Mouse (Mus musculus): ENCODE results near the gene Lpar1. TPM values are rescaled to one million over a fixed set of nuclear protein-coding genes. Genes with fewer than 3 reads are reported as not detected.
"Not testable (repeated sequence)": the region's sequence is repeated elsewhere in the genome, so short reads cannot be mapped to it uniquely, and the experiment has no call there.

The Lpar1 gene
- total RNA-seq, 4 experiments from 2014 or later: 19.0 to 22.7 (median 22.1) TPM

GRCm38 (mm10) chr4:58546441-58547272, 7.0 kb downstream of the Lpar1 start:
- DNase-seq (ENCODE audit: low spot score in 2 of 2): no peak

GRCm38 (mm10) chr4:58545888-58546432, 7.7 kb downstream of the Lpar1 start:
- DNase-seq (ENCODE audit: low spot score in 2 of 2): no peak

DNA sequence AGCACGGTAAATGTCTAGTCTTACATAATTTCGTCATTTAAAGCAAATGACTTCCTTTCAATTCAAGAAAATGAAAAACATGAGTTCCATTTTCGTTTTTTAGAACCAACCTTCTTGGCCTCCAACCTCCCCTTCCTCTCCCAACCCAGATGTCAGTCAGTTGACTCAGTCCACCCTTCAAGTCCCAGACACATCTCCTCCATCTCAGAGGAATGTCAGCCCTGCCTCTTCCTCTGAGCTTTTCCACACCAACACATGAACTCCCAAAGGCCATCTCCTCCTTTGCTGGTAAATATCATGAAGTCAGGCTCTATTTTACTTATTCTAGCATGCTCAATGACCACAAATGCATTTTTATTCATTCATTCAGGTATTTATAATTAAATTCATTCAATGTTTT, 10.5 kb downstream of the Lpar1 start:
- DNase-seq (ENCODE audit: low spot score in 2 of 2): no peak

GRCm38 (mm10) chr4:58542656-58543055, 11.0 kb downstream of the Lpar1 start:
- DNase-seq (ENCODE audit: low spot score in 2 of 2): not testable (repeated sequence)

DNA sequence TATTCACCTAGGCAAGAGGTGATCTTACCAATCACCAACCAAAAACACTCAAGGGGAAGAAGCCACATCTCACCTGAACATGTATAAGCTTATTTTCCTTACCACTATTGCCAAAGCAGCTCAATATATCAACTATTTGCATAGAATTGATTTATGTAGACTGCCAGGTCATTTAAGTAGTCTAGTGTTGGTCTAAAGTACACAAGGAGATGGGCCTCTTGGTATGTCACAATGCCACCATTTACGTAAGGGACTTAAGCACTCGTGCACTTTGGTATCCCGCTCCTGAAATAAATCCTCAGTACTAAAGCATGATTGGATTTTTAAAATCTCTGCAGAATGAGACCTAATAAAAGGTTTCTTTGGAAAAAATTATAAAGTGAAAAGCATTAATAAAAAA, 12.9 kb downstream of the Lpar1 start:
- DNase-seq (ENCODE audit: low spot score in 2 of 2): no peak

DNA sequence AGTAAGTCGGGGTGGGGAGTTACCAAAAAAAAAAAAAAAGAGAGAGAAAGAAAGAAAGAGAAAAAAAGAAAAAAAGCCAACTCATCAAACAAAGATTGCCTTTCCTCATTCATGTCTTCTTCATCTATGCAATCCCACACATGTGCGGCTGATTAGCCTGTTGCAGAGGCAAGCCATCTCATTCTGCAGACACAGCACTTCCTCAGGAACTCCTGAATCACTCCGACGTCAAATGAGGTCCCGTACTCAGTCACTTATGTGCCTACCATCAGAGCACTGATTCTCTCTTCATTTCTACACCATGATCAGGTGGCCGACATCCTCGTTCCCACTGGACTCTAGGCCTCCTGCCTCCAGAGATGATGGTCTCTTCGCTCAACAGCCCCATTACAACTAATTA, 13.3 kb downstream of the Lpar1 start:
- no peak for DNase-seq (ENCODE audit: low spot score in 2 of 2)

DNA sequence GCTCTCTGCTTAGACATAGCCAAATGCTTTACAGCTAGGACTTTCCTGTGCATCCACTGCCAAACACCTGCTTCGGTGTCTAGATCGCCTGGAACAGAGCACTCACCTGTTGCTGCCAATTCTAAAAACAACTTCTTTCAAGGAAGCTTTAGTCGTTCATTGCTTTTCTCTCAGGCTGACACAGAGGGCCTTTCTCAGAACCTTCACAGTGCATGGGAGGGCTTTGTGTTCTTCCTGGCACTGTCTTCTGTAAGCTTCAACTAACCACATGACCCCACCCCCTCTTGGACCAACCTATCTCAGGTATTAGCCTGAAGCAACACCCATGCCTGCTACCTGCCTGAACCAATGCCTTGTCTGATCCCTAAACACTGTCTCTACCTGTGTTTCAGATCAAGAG, 15.0 kb downstream of the Lpar1 start:
- DNase-seq (ENCODE audit: low spot score in 2 of 2): no peak

- DNase-seq (ENCODE audit: low spot score in 2 of 2): no peak
These were observed 17.9 kb downstream of the Lpar1 start for GRCm38 (mm10) chr4:58535754-58536153.

DNA sequence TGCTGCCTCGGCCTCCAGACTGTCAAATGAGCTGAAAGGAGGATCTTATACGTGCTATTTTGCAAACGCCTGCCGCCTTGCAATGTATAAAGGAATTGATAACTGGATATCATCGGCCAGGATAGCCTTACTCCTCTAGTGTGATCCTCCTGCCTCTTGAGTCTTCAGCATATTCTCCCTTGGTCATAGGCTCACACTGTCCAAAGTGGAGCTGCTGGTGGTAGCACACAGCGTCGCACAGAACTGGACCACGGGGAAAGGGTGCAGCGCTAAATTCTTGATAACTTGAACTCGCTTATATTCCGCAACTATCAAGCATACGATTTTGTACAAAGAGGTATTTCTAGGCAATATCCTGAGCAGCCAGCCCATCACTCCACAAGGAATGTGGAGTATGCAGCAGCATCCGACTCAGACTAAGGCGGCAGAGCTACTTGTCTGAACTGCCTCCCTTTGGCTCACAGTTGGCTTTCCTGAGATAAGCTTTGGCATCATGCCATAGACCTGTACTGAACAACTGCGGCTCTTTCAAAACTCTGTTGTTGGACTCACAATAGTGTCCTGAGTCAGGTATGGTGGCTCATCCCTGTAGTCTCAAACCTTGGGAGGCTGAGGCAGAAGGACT, 18.9 kb downstream of the Lpar1 start:
- DNase-seq (ENCODE audit: low spot score in 2 of 2): no peak

DNA sequence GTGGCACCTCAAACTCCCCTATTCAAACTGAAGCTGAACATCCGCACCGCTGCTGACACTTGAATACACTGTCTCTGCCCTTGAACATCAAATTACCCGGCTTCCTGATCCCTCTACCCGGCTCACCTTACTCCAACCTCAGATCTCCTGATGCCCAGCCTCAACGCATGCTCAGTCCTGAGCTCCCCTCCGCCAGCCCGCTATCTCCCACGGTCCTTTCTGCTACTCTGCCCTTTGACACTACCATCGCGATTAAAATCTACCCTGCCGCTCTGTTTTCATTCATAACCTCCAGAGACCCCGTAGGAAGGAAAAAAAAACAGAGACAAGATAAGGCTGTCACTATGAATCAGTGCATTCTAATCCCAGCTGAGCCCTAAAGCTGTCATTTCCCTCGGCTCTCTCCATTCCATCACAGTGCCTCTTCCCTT, 19.5 kb downstream of the Lpar1 start:
- DNase-seq (ENCODE audit: low spot score in 2 of 2): no peak

- no peak for DNase-seq (ENCODE audit: low spot score in 2 of 2)
These were observed 20.2 kb downstream of the Lpar1 start for GRCm38 (mm10) chr4:58533519-58533918.

GRCm38 (mm10) chr4:58532326-58532725, 21.4 kb downstream of the Lpar1 start:
- no peak for DNase-seq (ENCODE audit: low spot score in 2 of 2)

DNA sequence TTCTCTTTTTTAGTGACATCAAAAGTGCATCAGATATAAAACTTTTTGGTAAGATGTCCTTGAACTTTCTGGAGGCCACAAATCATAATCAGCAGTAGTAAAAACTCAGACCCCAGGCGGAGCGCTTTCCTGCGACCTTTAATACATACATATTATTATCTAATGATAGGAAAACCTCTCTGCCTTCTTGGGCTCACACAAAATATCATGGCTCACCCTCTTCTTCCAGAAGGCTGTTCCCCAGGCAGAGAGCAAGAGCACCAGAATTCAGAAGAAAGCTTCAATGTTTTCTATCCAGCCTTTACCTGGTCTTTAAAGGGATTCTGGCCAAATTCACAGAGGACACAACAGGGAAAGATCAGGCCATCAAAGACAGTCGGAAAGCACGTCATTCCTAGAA, 23.0 kb downstream of the Lpar1 start:
- no peak for DNase-seq (ENCODE audit: low spot score in 2 of 2)

GRCm38 (mm10) chr4:58530279-58530678, 23.4 kb downstream of the Lpar1 start:
- no peak for DNase-seq (ENCODE audit: low spot score in 2 of 2)

DNA sequence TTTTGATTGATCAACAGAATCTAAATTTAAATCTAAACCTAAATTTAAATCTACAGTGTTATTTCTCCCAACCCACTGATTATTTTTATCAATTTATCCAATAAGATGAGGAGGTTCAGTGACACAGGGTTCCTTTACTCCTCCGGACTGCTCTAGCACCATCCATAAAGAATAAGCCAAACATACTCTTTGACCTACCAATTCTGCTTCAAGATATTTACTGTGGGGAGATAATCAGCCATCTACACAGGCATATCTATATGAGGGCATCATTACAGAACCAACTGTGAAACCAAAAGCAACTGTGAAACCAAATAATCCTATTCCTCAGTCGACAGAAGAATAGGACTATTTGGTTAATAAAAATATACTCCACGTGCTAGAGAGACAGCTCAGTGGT, 25.8 kb downstream of the Lpar1 start:
- no peak for DNase-seq (ENCODE audit: low spot score in 2 of 2)

DNA sequence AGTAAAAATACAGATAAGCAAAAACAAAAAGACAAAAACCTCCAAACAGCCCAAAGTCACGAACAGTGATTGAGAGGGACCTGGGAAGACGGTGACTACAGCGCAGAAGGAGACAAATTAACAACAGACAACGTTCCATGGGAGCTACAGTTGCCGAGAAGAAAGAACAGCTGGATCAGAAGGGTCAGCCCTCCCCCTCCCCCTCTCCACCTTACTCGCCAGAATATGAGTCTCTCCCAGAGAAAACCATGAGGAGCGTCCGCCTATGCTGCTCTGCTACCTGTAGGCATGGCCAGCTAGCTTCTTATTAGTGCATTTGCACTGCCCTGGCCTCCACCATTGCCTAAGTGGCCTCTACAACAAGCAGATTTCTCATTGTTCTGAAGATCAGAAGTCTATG, 32.6 kb downstream of the Lpar1 start:
- no peak for DNase-seq (ENCODE audit: low spot score in 2 of 2)

GRCm38 (mm10) chr4:58520531-58520930, 33.2 kb downstream of the Lpar1 start:
- DNase-seq (ENCODE audit: low spot score in 2 of 2): no peak

DNA sequence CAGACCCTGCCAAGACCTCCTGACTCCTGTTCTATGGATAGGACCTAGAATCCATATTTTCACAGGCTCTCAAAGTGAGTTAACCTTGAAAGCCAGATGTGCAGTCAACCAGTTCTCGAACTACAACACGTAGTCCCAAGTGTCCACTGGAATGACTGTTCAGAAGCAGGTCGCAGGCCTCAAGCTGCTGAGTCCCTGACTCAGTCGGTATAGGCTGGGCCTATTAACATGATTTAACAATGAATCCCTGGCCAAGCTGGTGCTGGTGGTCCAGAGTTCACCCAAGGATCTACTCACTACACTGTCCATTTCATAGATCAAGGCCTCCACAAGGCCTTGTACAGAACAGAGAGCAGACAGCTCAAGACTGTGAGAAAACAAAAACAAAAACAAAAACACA, 33.8 kb downstream of the Lpar1 start:
- DNase-seq (ENCODE audit: low spot score in 2 of 2): no peak

- DNase-seq (ENCODE audit: low spot score in 2 of 2): no peak
These were observed 35.3 kb downstream of the Lpar1 start for GRCm38 (mm10) chr4:58518215-58518988.

GRCm38 (mm10) chr4:58516810-58517209, 36.9 kb downstream of the Lpar1 start:
- DNase-seq (ENCODE audit: low spot score in 2 of 2): no peak

DNA sequence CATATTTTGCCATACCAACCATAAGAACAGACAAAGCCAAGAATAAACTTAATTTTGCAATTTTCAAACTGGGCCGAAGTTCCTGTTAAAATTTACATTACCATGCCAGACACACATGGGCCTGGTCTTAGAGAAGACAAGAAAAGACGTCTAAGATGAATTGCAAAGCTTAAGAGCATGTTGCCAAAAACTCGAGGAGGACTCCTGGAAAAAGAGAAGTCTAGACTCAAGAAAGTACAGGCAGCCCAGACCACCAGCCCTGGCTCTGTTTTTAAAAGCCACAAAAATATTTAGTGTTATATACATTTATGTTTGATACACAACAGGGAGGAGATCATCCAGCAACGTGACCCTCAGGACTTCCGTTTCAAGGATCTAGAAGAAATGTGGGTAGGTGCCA, 37.5 kb downstream of the Lpar1 start:
- no peak for DNase-seq (ENCODE audit: low spot score in 2 of 2)

GRCm38 (mm10) chr4:58511554-58511953, 42.1 kb downstream of the Lpar1 start:
- DNase-seq (ENCODE audit: low spot score in 2 of 2): no peak
